Comparison of ENCODE assay signal across 31 mouse cellular contexts in the genomic region with DNA sequence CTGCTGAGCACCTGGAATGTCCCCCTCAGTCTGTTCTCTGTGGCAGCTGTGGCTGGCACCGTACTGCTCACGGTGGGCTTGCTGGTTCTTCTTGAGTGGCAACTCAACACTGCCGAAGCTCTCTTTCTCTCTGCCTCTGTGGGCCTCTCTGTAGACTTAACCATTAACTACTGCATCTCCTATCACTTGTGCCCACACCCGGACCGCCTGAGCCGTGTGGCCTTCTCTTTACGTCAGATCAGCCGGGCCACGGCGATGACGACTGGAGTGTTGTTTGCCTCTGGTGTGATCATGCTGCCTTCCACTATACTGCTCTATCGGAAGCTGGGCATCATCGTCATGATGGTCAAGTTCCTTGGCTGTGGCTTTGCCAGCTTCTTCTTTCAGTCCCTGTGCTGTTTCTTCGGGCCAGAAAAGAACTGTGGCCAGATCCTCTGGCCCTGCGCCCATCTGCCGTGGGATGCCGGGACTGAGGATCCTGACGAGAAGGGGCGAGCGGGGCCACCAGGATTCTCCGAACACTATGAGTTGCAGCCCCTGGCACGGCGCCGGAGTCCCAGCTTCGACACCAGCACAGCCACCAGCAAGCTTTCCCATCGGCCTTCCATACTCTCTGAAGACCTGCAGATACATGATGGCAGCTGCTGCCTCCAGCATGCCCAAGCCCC. TPM values are rescaled to one million over a fixed set of nuclear protein-coding genes. Genes with fewer than 3 reads are reported as not detected.
DNase-seq lines count a peak whose midpoint lies in the region; ATAC-seq and TF ChIP-seq lines count a peak whose summit lies in the region.
"Had no signal": no experiment of that assay in that cellular context is flagged by ENCODE, and none has a peak within 500 bp of the region (broad histone marks: within the 10 kb centered on the region; RNA-seq: fewer than 3 reads in every experiment).

No protein-coding gene starts in this region.

- no peak for TF ChIP-seq EP300 in liver, embryonic 14.5 days (IDR thresholded peaks at IDR 0.05; ENCODE audit: low read depth)

- no peaks in the 10 kb centered on the region for H3K36me3 ChIP-seq in erythroblast, embryonic 14.5 days (ENCODE audit: control insufficient read depth)
- no peaks in the 10 kb centered on the region for H3K36me3 ChIP-seq in liver, embryonic 14.5 days (replicated peaks; ENCODE audit: control insufficient read depth, insufficient read depth, low read depth)
- H3K36me3 ChIP-seq: embryonic facial prominence, embryonic 13.5 days; lung, embryonic 15.5 days had no signal

- TF ChIP-seq CTCF in liver, embryonic 14.5 days (IDR thresholded peaks at IDR 0.05; ENCODE audit: low read depth), result no peak

- DNase-seq in left cerebral cortex, postnatal 4 days, result peak; percentile 49
- no peak for DNase-seq in left cerebral cortex, adult 9 months (ENCODE audit: low spot score in 2 of 2)
- DNase-seq in cerebellum, postnatal 10 days, result peak; percentile 76 to 79
- no peak for DNase-seq in liver, embryonic 14.5 days (ENCODE audit: low read depth in 3 of 3, low spot score in 3 of 3)
- no peak for DNase-seq in adipocyte (ENCODE audit: low spot score)
- no peak for DNase-seq in lung, postnatal 36 days
- DNase-seq: adrenal gland, postnatal 36 days; embryo, embryonic 11 days; kidney, postnatal 25 days; lung, postnatal 4 days; retina, postnatal 1 day; right cerebral cortex, postnatal 4 days had no signal

- no peak overlapping the region for H3K9ac ChIP-seq in liver, embryonic 14.5 days (replicated peaks)
- H3K9ac ChIP-seq: forebrain, embryonic 15.5 days; hindbrain, embryonic 15.5 days; lung, embryonic 15.5 days; neural tube, embryonic 12.5 days had no signal

- WGBS in liver, embryonic 14.5 days (ENCODE audit: insufficient replicate concordance), result 67% methylated on average over 26 of the region's 26 CpGs

- H3K9me3 ChIP-seq in erythroblast, embryonic 14.5 days (ENCODE audit: control insufficient read depth, low read length), result no peaks in the 10 kb centered on the region
- no peaks in the 10 kb centered on the region for H3K9me3 ChIP-seq in liver, embryonic 14.5 days (ENCODE audit: control insufficient read depth, low read length)
- H3K9me3 ChIP-seq: embryonic facial prominence, embryonic 13.5 days; forebrain, embryonic 15.5 days; hindbrain, embryonic 15.5 days; lung, embryonic 15.5 days; neural tube, embryonic 12.5 days had no signal

- H3K4me2 ChIP-seq in liver, embryonic 14.5 days (ENCODE audit: low read depth), result peak overlapping the region; percentile 38

- intact Hi-C loops in left cerebral cortex, postnatal 4 days (cut with DNase I), result no loop called here

- no peak overlapping the region for H3K27ac ChIP-seq in liver, embryonic 14.5 days
- H3K27ac ChIP-seq: embryonic facial prominence, embryonic 13.5 days; forebrain, embryonic 15.5 days; hindbrain, embryonic 15.5 days; lung, embryonic 15.5 days; neural tube, embryonic 12.5 days had no signal

- H3K4me3 ChIP-seq in erythroblast, embryonic 14.5 days (replicated peaks), result peak overlapping the region; percentile 15
- H3K4me3 ChIP-seq in liver, embryonic 14.5 days (ENCODE audit: insufficient read depth in 1 of 2, low read depth in 2 of 2, low read length in 2 of 2), result no peak overlapping the region
- H3K4me3 ChIP-seq: embryonic facial prominence, embryonic 13.5 days; forebrain, embryonic 15.5 days; hindbrain, embryonic 15.5 days; neural tube, embryonic 12.5 days had no signal

- no peak for ATAC-seq in erythroblast, adult 5-6 weeks (replicated peaks; ENCODE audit: low FRiP score, poor library complexity, severe bottlenecking)
- peak; percentile 75 for ATAC-seq in liver, embryonic 14.5 days (ENCODE audit: insufficient read depth)
- ATAC-seq: CD4-positive, CD25-positive, alpha-beta regulatory T cell, adult 4 months had no signal

- H3K4me1 ChIP-seq in erythroblast, embryonic 14.5 days (ENCODE audit: control insufficient read depth), result peaks cover 42% of the 10 kb centered on the region
- peaks cover 10 to 20% of the 10 kb centered on the region in 2 experiments for H3K4me1 ChIP-seq in liver, embryonic 14.5 days (replicated peaks; ENCODE audit: control insufficient read depth in 2 of 2, insufficient read depth in 2 of 2, low read length in 1 of 2)

- peaks cover 3% of the 10 kb centered on the region for H3K27me3 ChIP-seq in erythroblast, embryonic 14.5 days (ENCODE audit: control insufficient read depth)
- H3K27me3 ChIP-seq in liver, embryonic 14.5 days (ENCODE audit: control insufficient read depth, insufficient read depth, low read length), result no peaks in the 10 kb centered on the region
- H3K27me3 ChIP-seq: forebrain, embryonic 15.5 days; hindbrain, embryonic 15.5 days had no signal

RNA-seq across cellular contexts. Expression of gene Disp2, which starts 12.2 kb away (rescaled TPM):
- 0.02 TPM in 1 of 2 replicates, not detected in the other for polyA plus RNA-seq in erythroblast, embryonic 14.5 days (2012)
- not detected in 2 replicates for total RNA-seq in erythroblast, adult 5-6 weeks (2015; ENCODE audit: low replicate concordance)
- 0.14 TPM in 1 of 2 replicates, not detected in the other for total RNA-seq in erythroblast, adult 5-6 weeks (2017; ENCODE audit: low replicate concordance)
- 100 to 1,000 TPM; 109 to 128 TPM for total RNA-seq in left cerebral cortex, postnatal 4 days (2021)
- polyA plus RNA-seq in liver, embryonic 14.5 days (2012; rRNA removed), result 0.21 and 0.40 TPM in 2 replicates
- polyA plus RNA-seq in liver, embryonic 14.5 days (2014; fragmentation: Nextera tagmentation; extraction: Ambion mirVana), result 0.25 and 0.27 TPM in 2 replicates
- total RNA-seq: hematopoietic stem cell, adult 5-6 weeks; megakaryocyte-erythroid progenitor cell, adult 5-6 weeks had no signal
- polyA plus RNA-seq: CD4-positive, CD25-positive, alpha-beta regulatory T cell, adult 4 months had no signal

RNA-seq across cellular contexts. Expression of gene Phgr1, which starts 19.2 kb away (rescaled TPM):
- polyA plus RNA-seq in erythroblast, embryonic 14.5 days (2012), result not detected in 2 replicates
- total RNA-seq in erythroblast, adult 5-6 weeks (2015; ENCODE audit: low replicate concordance), result not detected in 2 replicates
- total RNA-seq in erythroblast, adult 5-6 weeks (2017; ENCODE audit: low replicate concordance), result not detected in 2 replicates
- not detected for total RNA-seq in left cerebral cortex, postnatal 4 days (2021)
- polyA plus RNA-seq in liver, embryonic 14.5 days (2012; rRNA removed), result not detected in 2 replicates
- not detected in 2 replicates for polyA plus RNA-seq in liver, embryonic 14.5 days (2014; fragmentation: Nextera tagmentation; extraction: Ambion mirVana)
- total RNA-seq: adrenal gland, adult 18-20 months; adrenal gland, postnatal 36 days; hematopoietic stem cell, adult 5-6 weeks; layer of hippocampus, adult 2 months; layer of hippocampus, postnatal 25 days; left cerebral cortex, postnatal 25 days; megakaryocyte-erythroid progenitor cell, adult 5-6 weeks had no signal
- polyA plus RNA-seq: CD4-positive, CD25-positive, alpha-beta regulatory T cell, adult 4 months; embryonic facial prominence, embryonic 13.5 days; forebrain, embryonic 15.5 days; heart, embryonic 11.5 days; heart, postnatal 0 days; hindbrain, embryonic 15.5 days; kidney, embryonic 14.5 days; limb, embryonic 14.5 days; lung, embryonic 15.5 days; midbrain, embryonic 14.5 days; neural tube, embryonic 12.5 days had no signal

RNA-seq across cellular contexts. Expression of gene Knstrn, which starts 22.1 kb away (rescaled TPM):
- 26.7 and 32.4 TPM in 2 replicates for polyA plus RNA-seq in erythroblast, embryonic 14.5 days (2012)
- total RNA-seq in erythroblast, adult 5-6 weeks (2015; ENCODE audit: low replicate concordance), result 16.5 and 19.8 TPM in 2 replicates
- total RNA-seq in erythroblast, adult 5-6 weeks (2017; ENCODE audit: low replicate concordance), result 51.9 and 67.3 TPM in 2 replicates
- 1 to 10 TPM; 7.6 to 8.3 TPM for total RNA-seq in left cerebral cortex, postnatal 4 days (2021)
- 22.9 and 50.8 TPM in 2 replicates for polyA plus RNA-seq in liver, embryonic 14.5 days (2012; rRNA removed)
- polyA plus RNA-seq in liver, embryonic 14.5 days (2014; fragmentation: Nextera tagmentation; extraction: Ambion mirVana), result 84.7 and 88.1 TPM in 2 replicates

RNA-seq across cellular contexts. Expression of gene Ccdc9b, which starts 29.3 kb away (rescaled TPM):
- polyA plus RNA-seq in erythroblast, embryonic 14.5 days (2012), result not detected in 2 replicates
- not detected in 2 replicates for total RNA-seq in erythroblast, adult 5-6 weeks (2015; ENCODE audit: low replicate concordance)
- total RNA-seq in erythroblast, adult 5-6 weeks (2017; ENCODE audit: low replicate concordance), result 0.17 TPM in 1 of 2 replicates, not detected in the other
- total RNA-seq in left cerebral cortex, postnatal 4 days (2021), result 1 to 10 TPM; 1.8 to 2.1 TPM
- polyA plus RNA-seq in liver, embryonic 14.5 days (2012; rRNA removed), result 0.28 and 0.39 TPM in 2 replicates
- 0.04 and 0.16 TPM in 2 replicates for polyA plus RNA-seq in liver, embryonic 14.5 days (2014; fragmentation: Nextera tagmentation; extraction: Ambion mirVana)
- polyA plus RNA-seq: CD4-positive, CD25-positive, alpha-beta regulatory T cell, adult 4 months had no signal

RNA-seq across cellular contexts. Expression of gene Inafm2, which starts 46.2 kb away (rescaled TPM):
- polyA plus RNA-seq in erythroblast, embryonic 14.5 days (2012), result 2.5 and 3.0 TPM in 2 replicates
- total RNA-seq in erythroblast, adult 5-6 weeks (2015; ENCODE audit: low replicate concordance), result 6.5 and 10.4 TPM in 2 replicates
- total RNA-seq in erythroblast, adult 5-6 weeks (2017; ENCODE audit: low replicate concordance), result 3.5 and 4.6 TPM in 2 replicates
- total RNA-seq in left cerebral cortex, postnatal 4 days (2021), result 10 to 100 TPM; 17.8 to 19.7 TPM
- polyA plus RNA-seq in liver, embryonic 14.5 days (2012; rRNA removed), result 4.1 and 5.0 TPM in 2 replicates
- 18.3 and 22.8 TPM in 2 replicates for polyA plus RNA-seq in liver, embryonic 14.5 days (2014; fragmentation: Nextera tagmentation; extraction: Ambion mirVana)

Comparison
In these comparisons a context has a peak if more than half of its experiments do, and no peak if none do; other contexts are left out.
1. DNase-seq: peak in left cerebral cortex, postnatal 4 days (single experiment) and cerebellum, postnatal 10 days (2 of 2); none in left cerebral cortex, adult 9 months (0 of 2), liver, embryonic 14.5 days (0 of 3), adipocyte (single experiment) and lung, postnatal 36 days (single experiment).
2. RNA of gene Disp2, which starts 12.2 kb away (total RNA-seq): 109 to 128 TPM in left cerebral cortex, postnatal 4 days; 0.14 TPM in erythroblast, adult 5-6 weeks; every median in the first group is over 10 times any median in the second.